Mouse (Mus musculus) embryo, embryonic 10.5 days (tissue): ENCODE data around the gene Bpifb4.
A peak's percentile ranks its signal among the peaks of the same experiment; 100 is the strongest.

Experiments
- DNase-seq: peaks from one replicate; pipeline ENCODE4 v3.0.0-alpha.2; 2015; ENCODE audit warnings: low spot score

Gene Bpifb4

GRCm38 (mm10) chr2:153937843-153938242 is at the start of gene Bpifb4:
Bpifb4 (plus strand) TSS chr2:153938212.
- no peak for DNase-seq

GRCm38 (mm10) chr2:153899111-153899510 is 38.9 kb upstream of the Bpifb4 start:
- DNase-seq: no peak

DNA sequence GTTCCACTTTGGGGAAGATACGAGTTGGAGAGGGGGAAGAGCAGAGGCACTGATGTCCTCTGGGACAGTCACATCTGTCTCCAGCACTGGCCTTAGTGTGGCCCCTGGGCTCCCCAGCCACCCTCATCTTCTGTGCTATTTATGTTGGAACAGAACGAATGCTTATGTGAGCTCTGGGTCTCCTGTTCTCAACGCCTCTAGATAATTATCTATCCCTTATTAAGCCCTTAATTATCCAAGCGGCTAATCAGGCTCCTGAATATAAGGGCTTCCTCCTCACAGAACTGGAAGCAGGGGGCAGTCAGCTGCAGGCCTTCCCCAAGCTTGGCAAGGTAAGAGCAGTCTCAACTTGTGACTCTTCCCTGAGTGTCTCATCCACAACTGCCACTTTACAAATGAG is 37.9 kb upstream of the Bpifb4 start, which contains the start of gene Bpifb6:
Gene Bpifb6 (plus strand): TSS at position 301 of the 400 bp plus-strand sequence.
- DNase-seq: no peak

DNA sequence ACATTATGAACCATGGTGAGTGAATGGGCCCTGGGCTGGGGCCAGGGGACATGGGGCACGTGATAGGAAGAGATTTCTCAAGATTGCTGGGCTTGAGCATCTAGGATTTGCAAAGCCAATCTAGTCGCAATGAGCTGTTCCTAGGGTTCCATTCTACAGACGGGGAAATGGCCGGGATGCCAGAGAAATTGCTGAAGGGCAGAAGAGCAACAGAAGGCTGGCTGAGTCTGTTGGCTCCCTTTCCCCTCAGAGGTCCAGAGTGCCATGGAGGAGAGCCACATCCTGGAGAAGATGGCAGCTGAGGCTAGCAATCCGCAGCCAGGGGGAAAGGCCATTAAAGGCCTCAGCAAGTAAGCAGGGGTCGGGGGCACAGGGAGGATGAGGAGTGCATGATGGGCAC is 35.3 kb upstream of the Bpifb4 start:
- DNase-seq: no peak

- no peak for DNase-seq
Measured at GRCm38 (mm10) chr2:153906626-153907025, 31.4 kb upstream of the Bpifb4 start.

- no peak for DNase-seq
Measured at GRCm38 (mm10) chr2:153914151-153914550, 23.9 kb upstream of the Bpifb4 start.

DNA sequence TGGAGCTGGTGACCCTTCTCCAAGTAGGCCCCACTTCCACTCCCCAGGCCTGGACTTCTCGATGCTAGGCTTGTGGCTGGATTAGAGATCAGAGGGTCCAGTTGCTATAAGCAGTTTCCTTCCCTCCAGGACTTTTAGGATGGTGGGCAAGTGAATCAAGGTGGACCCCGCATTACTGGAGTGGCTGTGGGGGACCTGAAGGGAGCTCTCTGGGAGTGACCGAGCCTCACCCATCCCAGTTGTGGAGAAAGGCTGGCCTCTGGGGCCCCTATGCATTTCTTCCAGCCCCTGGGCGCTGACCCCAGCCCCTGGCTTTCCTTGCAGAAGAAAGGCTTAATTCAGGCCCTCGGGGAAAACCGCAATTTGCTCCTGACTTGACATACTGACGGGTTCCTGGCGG is 20.1 kb upstream of the Bpifb4 start, which contains the start of gene Bpifb3:
Gene Bpifb3 (plus strand): TSS at position 301 of the 400 bp plus-strand sequence.
- no peak for DNase-seq

GRCm38 (mm10) chr2:153921246-153921645 is 16.8 kb upstream of the Bpifb4 start:
- no peak for DNase-seq

DNA sequence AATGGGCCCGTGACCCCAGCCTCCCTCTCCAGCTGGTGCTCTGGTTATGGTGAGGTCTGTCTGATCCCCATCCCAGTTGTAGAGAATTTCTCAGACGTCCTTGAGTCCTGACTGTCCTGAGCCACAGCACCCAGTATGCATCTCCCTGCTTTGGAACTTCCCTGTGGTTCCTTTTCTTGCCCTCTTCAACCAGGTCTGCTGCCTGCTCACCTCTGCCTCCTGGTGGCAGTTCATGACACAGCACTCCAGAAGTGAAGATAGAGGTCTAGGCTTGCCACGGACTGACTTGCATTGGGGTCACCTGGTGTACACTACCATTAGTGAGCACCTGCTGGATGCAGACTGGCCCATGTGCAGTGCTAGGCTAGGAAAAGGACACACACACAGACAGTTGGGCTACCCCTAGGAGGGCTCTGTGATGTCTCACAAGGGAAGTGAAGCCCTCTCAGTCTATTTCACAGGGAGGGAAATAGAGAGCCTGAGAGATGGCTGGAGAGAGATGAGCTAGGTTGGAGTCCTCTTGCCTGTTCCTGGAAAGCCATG is 8.1 kb upstream of the Bpifb4 start:
- peak; percentile 73 for DNase-seq

DNA sequence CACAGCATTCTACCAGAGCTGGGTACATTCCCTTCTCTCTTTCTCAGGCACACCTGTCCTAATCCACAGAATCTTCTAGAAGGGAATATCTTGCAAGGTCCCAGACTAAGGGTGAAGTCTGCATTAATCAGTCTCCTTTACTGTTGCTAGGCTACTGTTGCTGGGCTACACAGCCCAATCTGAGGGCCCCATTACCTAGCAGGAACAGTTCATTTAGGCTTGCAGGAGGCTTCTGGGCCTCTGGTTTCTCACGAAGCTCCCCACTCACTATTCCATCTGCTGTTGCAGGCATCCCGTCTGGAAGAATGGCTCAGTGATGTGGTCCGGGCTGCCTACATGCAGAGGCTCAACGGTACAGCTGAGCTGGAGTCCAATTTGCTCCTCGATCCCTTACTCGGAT is 6.9 kb upstream of the Bpifb4 start:
- peak; percentile 3 for DNase-seq

DNA sequence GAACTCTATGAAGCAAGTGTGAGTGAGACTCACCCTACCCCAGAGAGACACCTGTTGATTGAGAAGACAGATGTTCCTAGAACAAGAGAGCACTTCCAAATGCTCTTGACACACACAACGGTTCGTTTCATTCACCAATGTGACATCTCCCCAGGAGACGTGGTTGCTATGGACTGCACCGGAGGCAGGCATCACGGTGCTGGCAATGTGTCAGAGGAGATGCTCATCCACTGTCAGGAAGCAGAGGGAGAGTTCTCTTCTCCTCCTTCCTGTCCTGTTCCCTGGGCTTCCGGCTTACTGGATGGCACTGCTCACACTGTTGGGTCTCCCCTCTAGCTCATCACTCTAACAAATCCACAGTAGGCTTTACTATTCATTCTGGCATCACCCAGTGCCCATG is 4.7 kb upstream of the Bpifb4 start:
- DNase-seq: no peak

DNA sequence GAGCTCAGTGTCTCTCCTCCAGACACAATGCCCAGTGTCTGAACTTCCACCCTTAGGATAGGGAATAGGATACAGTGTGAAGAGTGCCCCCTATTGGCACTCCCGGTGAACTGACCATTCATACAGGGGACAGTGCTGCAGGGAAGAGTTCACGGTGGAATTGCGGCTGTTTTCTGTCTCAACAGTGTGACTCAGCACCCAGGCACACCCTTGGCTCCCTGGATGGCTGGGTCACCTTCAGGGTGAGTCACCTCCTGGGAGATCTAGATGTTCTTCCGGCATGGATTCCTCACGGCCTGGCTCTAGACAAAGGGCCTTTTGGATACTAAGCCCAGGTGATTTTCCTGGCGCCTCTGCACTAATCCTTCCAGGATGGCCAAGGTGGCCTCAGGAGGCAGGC is 2.7 kb upstream of the Bpifb4 start:
- DNase-seq: no peak

DNA sequence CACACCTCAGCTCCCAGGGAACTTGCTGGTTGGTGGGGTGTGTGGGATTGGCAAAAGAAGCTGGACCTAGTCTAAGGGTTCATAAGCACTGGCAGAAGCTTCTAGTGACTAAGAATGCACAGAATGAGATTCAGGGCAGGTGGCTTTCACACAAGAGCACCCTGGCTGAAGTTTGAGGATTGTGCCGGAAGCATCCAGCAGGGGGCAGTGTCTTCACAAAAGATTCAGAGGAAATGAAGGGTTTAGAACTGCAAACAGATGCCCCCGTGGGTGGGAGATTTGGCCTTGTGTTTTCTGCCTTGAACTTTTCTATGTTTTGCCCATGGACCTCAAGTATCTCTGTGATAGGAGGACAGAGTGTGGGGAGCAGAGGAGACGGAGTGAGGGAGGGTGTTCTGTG is 5.5 kb downstream of the Bpifb4 start:
- DNase-seq: peak; percentile 77

DNA sequence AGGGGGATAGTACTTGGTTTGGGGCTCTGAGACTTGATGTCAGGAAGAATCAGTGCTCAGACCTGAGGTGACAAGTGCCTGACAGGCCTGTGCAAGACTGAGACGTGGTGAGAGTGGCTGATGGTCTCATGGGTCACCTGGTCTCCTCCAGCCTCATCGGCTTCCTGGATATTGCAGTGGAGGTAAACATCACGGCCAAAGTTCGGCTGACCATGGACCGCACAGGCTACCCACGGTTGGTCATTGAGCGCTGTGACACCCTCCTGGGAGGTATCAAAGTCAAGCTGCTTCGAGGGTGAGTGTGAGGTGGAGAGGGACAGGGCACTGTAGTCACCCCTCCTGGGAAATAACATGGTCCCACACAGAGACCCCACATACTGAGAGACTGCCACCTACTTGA is 6.6 kb downstream of the Bpifb4 start:
- no peak for DNase-seq

DNA sequence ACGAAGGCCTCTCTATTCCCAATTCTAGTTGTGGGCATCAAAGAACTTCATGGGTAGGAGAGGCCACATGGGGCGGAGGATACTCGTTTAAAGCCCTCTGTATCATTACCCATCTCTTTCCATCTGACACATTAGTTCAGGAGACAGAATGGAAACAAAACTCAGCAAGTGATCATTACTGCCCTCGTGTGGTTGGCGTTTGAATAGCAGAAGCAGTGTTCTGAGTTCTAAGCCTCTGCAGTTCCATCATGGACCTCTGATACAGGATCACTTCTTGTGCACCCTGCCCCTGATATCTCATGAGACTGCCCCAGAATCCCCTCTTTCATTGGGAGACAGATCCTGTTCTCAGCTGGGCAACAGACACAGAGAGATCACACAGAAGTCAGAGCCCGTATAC is 14.9 kb downstream of the Bpifb4 start:
- peak; percentile 87 for DNase-seq

DNA sequence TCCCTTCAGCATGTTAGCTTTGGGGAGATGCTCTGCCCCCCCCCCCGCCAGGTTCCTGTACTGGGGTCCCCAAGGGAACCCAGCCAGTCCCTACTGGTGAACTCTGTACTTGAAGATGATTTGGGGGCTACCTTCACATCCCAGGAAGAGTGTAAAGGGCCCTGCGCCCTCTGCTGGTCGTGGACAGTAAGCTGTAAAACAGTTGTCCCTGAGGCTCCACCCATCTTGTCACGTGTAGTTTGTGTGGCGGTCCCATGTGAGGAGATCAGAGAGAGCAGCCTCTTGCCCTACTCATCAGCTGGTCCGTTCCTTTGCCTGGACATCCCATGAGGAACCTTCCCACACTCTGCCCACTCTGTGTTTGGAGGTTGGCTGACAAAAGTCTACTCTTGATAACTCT is 15.8 kb downstream of the Bpifb4 start:
- peak; percentile 87 for DNase-seq

- DNase-seq: no peak
Measured at GRCm38 (mm10) chr2:153962821-153963331, 24.9 kb downstream of the Bpifb4 start.

- no peak for DNase-seq
Measured at GRCm38 (mm10) chr2:153963334-153963733, 25.3 kb downstream of the Bpifb4 start.

DNA sequence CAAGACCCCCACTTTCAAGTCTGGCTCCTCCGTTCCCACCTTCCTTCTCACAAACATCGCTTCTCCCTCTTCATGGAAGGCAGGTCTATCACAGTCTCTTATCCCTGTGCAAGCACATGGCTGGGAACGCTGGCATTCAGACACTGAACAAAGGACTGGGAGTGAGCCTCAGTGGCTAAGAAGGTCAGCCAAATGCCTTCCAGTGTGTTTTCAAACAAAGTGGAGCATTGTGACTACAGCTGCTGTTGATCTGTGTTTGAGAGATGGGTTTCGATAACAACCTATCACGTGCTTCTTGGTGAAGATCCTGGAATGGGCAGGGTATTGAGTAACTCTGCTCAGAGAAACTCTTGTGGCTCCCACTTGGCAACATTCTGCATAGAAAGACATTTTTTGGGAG is 32.2 kb downstream of the Bpifb4 start:
- DNase-seq: peak; percentile 7

DNA sequence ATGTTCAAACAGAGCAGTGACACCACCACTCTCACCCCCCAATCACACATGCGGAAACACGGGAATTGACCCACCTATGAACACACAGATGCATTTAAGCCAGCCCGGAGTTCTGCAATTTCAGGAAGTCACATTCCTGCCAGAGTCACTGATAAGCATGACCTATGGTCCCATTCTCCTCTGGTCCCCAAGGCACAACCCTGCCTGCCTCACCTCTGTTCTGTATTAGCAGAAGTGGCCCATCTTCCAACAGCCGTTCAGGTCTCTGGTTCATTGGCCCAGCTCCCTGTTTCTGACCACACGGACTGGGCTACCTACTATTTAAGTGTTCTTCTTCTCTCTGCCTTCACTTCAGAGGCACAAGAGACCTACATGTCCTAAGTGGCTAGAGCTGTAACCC is 36.6 kb downstream of the Bpifb4 start, which contains the start of gene Bpifa6:
Gene Bpifa6 (plus strand): TSS at position 364 of the 400 bp plus-strand sequence.
- no peak for DNase-seq

DNA sequence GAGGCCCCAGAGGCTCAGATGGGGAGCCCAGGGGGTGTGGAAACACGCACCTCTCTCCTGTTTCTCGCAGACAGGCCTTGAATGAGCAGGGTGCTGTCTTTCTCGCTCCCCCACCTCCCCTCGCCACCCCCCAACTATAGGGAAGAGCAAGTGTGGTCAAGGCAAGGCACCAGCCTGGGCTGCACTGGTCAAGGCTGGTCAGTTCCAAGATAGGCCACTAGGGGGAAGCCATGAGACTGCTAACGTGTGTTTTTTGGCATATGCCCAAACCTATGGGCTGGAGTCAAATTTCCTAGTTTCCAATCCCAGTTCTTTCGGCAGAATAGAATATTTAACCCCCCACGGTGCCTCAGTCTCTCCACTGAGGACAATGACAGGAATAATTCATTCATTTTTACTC is 57.8 kb downstream of the Bpifb4 start:
- DNase-seq: peak; percentile 89

DNA sequence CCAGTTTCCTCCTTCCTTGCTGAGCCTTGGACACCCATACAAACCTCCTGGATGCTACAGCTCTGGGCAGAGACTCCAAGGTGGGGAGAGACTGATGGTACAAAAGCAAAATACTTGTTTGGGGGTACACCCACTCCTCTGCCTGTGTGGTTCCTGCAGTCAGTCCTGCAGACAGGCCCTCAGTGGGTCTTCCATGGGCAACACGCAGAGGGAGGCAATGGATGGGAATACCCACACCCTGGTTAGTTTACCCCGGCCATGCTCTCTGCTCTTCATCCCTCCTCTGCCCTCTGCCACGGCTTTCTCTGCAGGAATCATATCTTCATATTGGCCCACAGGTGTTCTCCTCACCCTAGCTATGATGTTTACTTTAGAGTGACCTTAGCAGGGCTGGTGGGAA is 62.5 kb downstream of the Bpifb4 start:
- DNase-seq: no peak

DNA sequence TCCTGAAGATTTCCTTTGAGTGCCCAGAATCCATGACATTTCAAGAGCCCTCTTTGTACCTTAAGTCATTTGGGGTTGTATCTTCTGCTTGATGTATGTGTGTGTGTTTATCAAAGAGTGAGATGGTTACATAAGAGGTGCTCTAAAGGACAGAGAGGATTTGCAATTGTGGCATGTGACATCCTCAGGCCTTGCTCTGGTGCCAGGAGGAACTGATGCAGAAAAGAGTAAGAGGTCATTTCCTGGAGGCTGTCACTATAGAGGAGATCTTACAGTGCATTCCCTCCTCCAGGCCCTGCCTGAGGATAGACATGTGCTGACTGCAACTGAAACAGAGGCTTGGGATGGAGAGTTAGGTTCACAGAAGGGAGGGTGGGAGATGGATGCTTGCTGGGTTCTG is 63.0 kb downstream of the Bpifb4 start:
- DNase-seq: no peak

GRCm38 (mm10) chr2:154004456-154004855 is 66.4 kb downstream of the Bpifb4 start:
- DNase-seq: no peak
